Mouse (Mus musculus): ENCODE measurements around the gene Btg2. TPM values are rescaled to one million over a fixed set of nuclear protein-coding genes. Genes with fewer than 3 reads are reported as not detected.

Btg2 gene
- polyA plus RNA-seq, 1 experiment from 2014 or later, result 32.6 TPM

DNA sequence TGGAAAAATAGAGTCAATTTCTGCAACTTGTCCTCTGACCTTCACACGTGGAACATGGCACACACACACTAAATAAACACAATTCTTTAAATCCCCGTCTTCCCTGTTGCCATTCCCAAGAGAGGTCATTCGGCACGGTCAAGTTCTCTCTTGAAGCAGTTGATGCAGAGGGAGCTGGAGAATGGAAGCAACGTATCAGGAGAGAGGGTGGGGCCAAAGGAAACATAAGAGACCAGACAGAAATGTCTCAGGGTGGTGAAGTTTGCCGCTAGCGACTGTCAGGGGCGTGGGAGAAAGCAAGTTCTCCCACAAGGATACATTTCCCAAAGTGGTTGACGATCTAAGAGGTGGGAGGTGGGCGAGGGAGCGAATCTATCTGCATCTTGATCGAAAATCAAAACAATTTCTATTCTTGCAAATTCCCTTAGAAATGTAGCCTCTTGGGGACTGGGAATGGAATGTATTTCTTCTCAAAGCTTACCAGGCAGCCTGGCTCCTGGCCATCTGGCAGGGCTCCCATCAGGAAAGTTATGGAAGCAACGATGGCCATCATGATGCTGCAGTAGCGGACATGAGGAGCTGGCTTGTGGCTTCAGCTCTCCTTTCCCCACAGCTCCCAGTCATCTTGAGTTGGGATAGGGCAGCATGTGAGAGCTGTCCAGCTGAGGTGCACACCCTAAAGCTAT is 50.6 kb downstream of the Btg2 start:
- Histone ChIP-seq H3K9ac (ENCODE audit: low read depth, low read length) (no peak overlapping the region), H3K4me1 (replicated peaks; ENCODE audit: control insufficient read depth, insufficient read depth, low read length) (no peaks in the 10 kb centered on the region), H3K4me3 (ENCODE audit: low read depth, low read length) (no peak overlapping the region), H3K4me2 (replicated peaks; ENCODE audit: low read depth) (no peak overlapping the region), H3K27me3 (replicated peaks; ENCODE audit: control insufficient read depth, insufficient read depth, low read length) (no peaks in the 10 kb centered on the region), H3K36me3 (ENCODE audit: control insufficient read depth, insufficient read depth) (no peaks in the 10 kb centered on the region), H3K9me3 (ENCODE audit: control insufficient read depth) (no peaks in the 10 kb centered on the region), H3K27ac (ENCODE audit: low read depth, low read length) (no peak overlapping the region)
- no peak for ATAC-seq
- no peak for TF ChIP-seq CTCF (IDR thresholded peaks at IDR 0.05; ENCODE audit: low read depth)
- WGBS, result 55% methylated on average over 14 of the region's 14 CpGs

DNA sequence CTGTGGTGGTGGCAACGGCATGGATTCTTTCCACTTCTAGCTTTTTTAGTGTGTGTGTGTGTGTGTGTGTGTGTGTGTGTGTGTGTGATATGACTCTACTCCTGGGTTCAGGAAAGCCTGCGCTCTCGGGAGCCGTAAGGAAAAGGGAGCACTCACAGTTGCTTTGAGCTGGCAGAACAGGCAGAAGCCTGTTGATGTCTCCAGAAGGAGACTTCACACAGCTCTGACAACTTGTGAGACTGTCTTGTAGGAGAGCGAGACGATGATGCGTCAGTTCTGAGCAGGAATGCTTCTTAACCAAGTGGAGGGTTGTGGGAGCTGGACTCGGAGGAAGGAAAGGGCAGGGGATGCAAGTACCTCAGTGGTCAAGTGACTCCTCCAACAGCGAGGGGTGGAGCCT is 52.2 kb downstream of the Btg2 start:
- Histone ChIP-seq H3K4me2 (replicated peaks; ENCODE audit: low read depth) (no peak overlapping the region), H3K4me1 (replicated peaks; ENCODE audit: control insufficient read depth, insufficient read depth, low read length) (no peaks in the 10 kb centered on the region), H3K4me3 (ENCODE audit: low read depth, low read length) (no peak overlapping the region), H3K9ac (ENCODE audit: low read depth, low read length) (no peak overlapping the region), H3K9me3 (ENCODE audit: control insufficient read depth) (no peaks in the 10 kb centered on the region), H3K27ac (ENCODE audit: low read depth, low read length) (no peak overlapping the region), H3K27me3 (replicated peaks; ENCODE audit: control insufficient read depth, insufficient read depth, low read length) (no peaks in the 10 kb centered on the region), H3K36me3 (ENCODE audit: control insufficient read depth, insufficient read depth) (no peaks in the 10 kb centered on the region)
- 94% methylated on average over 9 of the region's 9 CpGs for WGBS
- ATAC-seq, result no peak
- no peak for TF ChIP-seq CTCF (IDR thresholded peaks at IDR 0.05; ENCODE audit: low read depth)

DNA sequence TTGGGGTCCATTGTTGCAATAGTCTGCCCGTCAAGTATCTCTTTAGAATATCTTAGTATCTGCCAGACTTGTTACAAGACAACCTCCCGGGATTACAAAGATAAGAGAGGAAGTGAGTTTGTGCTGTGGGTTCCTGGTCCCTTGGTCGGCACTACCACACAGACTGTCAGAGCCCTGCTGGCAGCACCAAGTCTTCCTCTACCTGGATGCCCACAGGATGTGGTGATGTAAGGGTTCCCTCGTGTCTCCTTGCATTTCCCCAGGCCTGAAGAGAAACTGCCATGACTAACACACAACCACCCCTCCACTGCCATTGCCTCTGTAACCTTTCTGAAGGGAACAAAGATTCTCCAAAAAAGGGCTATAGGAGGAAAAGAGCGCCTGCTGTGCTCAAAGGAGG is 52.9 kb downstream of the Btg2 start:
- Histone ChIP-seq H3K4me2 (replicated peaks; ENCODE audit: low read depth) (no peak overlapping the region), H3K4me1 (replicated peaks; ENCODE audit: control insufficient read depth, insufficient read depth, low read length) (no peaks in the 10 kb centered on the region), H3K9me3 (ENCODE audit: control insufficient read depth) (no peaks in the 10 kb centered on the region), H3K36me3 (ENCODE audit: control insufficient read depth, insufficient read depth) (no peaks in the 10 kb centered on the region), H3K9ac (ENCODE audit: low read depth, low read length) (no peak overlapping the region), H3K4me3 (ENCODE audit: low read depth, low read length) (no peak overlapping the region), H3K27ac (ENCODE audit: low read depth, low read length) (no peak overlapping the region), H3K27me3 (replicated peaks; ENCODE audit: control insufficient read depth, insufficient read depth, low read length) (no peaks in the 10 kb centered on the region)
- WGBS, result 63% methylated on average over 5 of the region's 5 CpGs
- no peak for TF ChIP-seq CTCF (IDR thresholded peaks at IDR 0.05; ENCODE audit: low read depth)
- no peak for ATAC-seq

Other genes with a start within 250 kb of the Btg2 start
- 0.82 and 0.94 TPM in 2 replicates for gene Optc, start 171.1 kb downstream of the Btg2 start, polyA plus RNA-seq (2015; fragmentation: Nextera tagmentation; extraction: Ambion mirVana)
- 3.3 and 4.1 TPM in 2 replicates for gene Prelp, start 157.7 kb downstream of the Btg2 start, polyA plus RNA-seq (2015; fragmentation: Nextera tagmentation; extraction: Ambion mirVana)
- gene Fmod, start 41.9 kb downstream of the Btg2 start, polyA plus RNA-seq (2015; fragmentation: Nextera tagmentation; extraction: Ambion mirVana), result 2.2 and 2.4 TPM in 2 replicates
- gene Chit1, start 32.1 kb upstream of the Btg2 start, polyA plus RNA-seq (2015; fragmentation: Nextera tagmentation; extraction: Ambion mirVana), result 0.25 TPM in 1 of 2 replicates, not detected in the other
- gene Chil1, start 103.1 kb upstream of the Btg2 start, polyA plus RNA-seq (2015; fragmentation: Nextera tagmentation; extraction: Ambion mirVana), result 0.50 and 0.99 TPM in 2 replicates
- gene Mybph, start 114.3 kb upstream of the Btg2 start, polyA plus RNA-seq (2015; fragmentation: Nextera tagmentation; extraction: Ambion mirVana), result 0.13 TPM in 1 of 2 replicates, not detected in the other
- 2.2 and 2.4 TPM in 2 replicates for gene Adora1, start 156.3 kb upstream of the Btg2 start, polyA plus RNA-seq (2015; fragmentation: Nextera tagmentation; extraction: Ambion mirVana)
- 0.08 TPM in 1 of 2 replicates, not detected in the other for gene Myog, start 210.9 kb upstream of the Btg2 start, polyA plus RNA-seq (2015; fragmentation: Nextera tagmentation; extraction: Ambion mirVana)